Mouse (Mus musculus) E14TG2a.4 (cell line): ENCODE data around the gene Crisp4.
A peak's percentile ranks its signal among the peaks of the same experiment; 100 is the strongest.

Experiments used
- H3K27me3 ChIP-seq: 2 replicates; pipeline ENCODE4 v1.6.1; 2014; ENCODE audit warnings: low read length, control low read depth; ENCODE audit not compliant: insufficient read depth
- H3K36me3 ChIP-seq: 2 replicates; pipeline ENCODE4 v1.6.1; 2014; ENCODE audit warnings: low read length, control low read depth; ENCODE audit not compliant: insufficient read depth
- H3K4me1 ChIP-seq: replicated peaks from 2 replicates; pipeline ENCODE4 v1.6.1; 2014; ENCODE audit warnings: low read depth, low read length, control low read depth
- H3K4me3 ChIP-seq: replicated peaks from 2 replicates; pipeline ENCODE4 v1.5.1; 2014; ENCODE audit warnings: mild to moderate bottlenecking, low read length
- H3K9me3 ChIP-seq: 2 replicates; pipeline ENCODE4 v1.6.1; 2014; ENCODE audit warnings: low read length, control low read depth
- CTCF ChIP-seq: conservative IDR thresholded peaks from 2 replicates; pipeline ENCODE4 v1.5.1; 2014; ENCODE audit warnings: low read length
- NANOG ChIP-seq: IDR thresholded peaks from 2 replicates; pipeline ENCODE4 v1.6.1; 2014; ENCODE audit warnings: borderline replicate concordance, low read length, mixed read lengths
- POU5F1 ChIP-seq: IDR thresholded peaks from 2 replicates; pipeline ENCODE4 v1.6.1; 2014; ENCODE audit warnings: low read length, borderline replicate concordance

Gene Crisp4

GRCm38 (mm10) chr1:18145802-18146201 lies at the start of gene Crisp4:
TSS of gene Crisp4 (minus strand) at chr1:18145902.
- Histone ChIP-seq H3K27me3 (no peaks in the 10 kb centered on the region), H3K4me3 (no peak within 1 kb of the TSS), H3K4me1 (no peaks in the 10 kb centered on the region), H3K36me3 (no peaks in the 10 kb centered on the region), H3K9me3 (peaks cover 11% of the 10 kb centered on the region)
- TF ChIP-seq POU5F1 (no peak), NANOG (no peak), CTCF (no peak)

- Histone ChIP-seq H3K27me3 (no peaks in the 10 kb centered on the region), H3K9me3 (peaks cover 13% of the 10 kb centered on the region), H3K4me3 (no peak overlapping the region), H3K4me1 (no peaks in the 10 kb centered on the region), H3K36me3 (no peaks in the 10 kb centered on the region)
- TF ChIP-seq CTCF (no peak), POU5F1 (no peak), NANOG (no peak)
These were observed 46.0 kb upstream of the Crisp4 start for GRCm38 (mm10) chr1:18191719-18192118.

- H3K9me3 ChIP-seq: peaks cover 13% of the 10 kb centered on the region
- no peaks in the 10 kb centered on the region for H3K27me3 ChIP-seq
- no peak overlapping the region for H3K4me3 ChIP-seq
- TF ChIP-seq CTCF (no peak), POU5F1 (no peak), NANOG (no peak)
- no peaks in the 10 kb centered on the region for H3K4me1 ChIP-seq
- H3K36me3 ChIP-seq: no peaks in the 10 kb centered on the region
These were observed 45.3 kb upstream of the Crisp4 start for GRCm38 (mm10) chr1:18190714-18191712.

GRCm38 (mm10) chr1:18181167-18181566 lies 35.5 kb upstream of the Crisp4 start:
- no peaks in the 10 kb centered on the region for H3K36me3 ChIP-seq

GRCm38 (mm10) chr1:18170573-18170972 lies 24.9 kb upstream of the Crisp4 start:
- peaks cover 22% of the 10 kb centered on the region for H3K9me3 ChIP-seq
- H3K36me3 ChIP-seq: no peaks in the 10 kb centered on the region
- TF ChIP-seq POU5F1 (no peak), CTCF (no peak), NANOG (no peak)
- no peaks in the 10 kb centered on the region for H3K4me1 ChIP-seq
- H3K4me3 ChIP-seq: no peak overlapping the region
- no peaks in the 10 kb centered on the region for H3K27me3 ChIP-seq

More at GRCm38 (mm10) chr1:18181167-18181566, 35.5 kb upstream of the Crisp4 start:
- Histone ChIP-seq H3K27me3 (no peaks in the 10 kb centered on the region), H3K4me1 (no peaks in the 10 kb centered on the region), H3K9me3 (no peaks in the 10 kb centered on the region), H3K4me3 (no peak overlapping the region)
- TF ChIP-seq POU5F1 (no peak), NANOG (no peak), CTCF (no peak)

- H3K9me3 ChIP-seq: peaks cover 22% of the 10 kb centered on the region
- TF ChIP-seq NANOG (no peak), POU5F1 (no peak), CTCF (no peak)
These were observed 22.6 kb upstream of the Crisp4 start for GRCm38 (mm10) chr1:18168261-18168660.

GRCm38 (mm10) chr1:18159082-18159481 lies 13.4 kb upstream of the Crisp4 start:
- H3K36me3 ChIP-seq: no peaks in the 10 kb centered on the region
- H3K4me3 ChIP-seq: no peak overlapping the region
- no peak for TF ChIP-seq CTCF
- TF ChIP-seq POU5F1: no peak
- TF ChIP-seq NANOG: no peak
- H3K9me3 ChIP-seq: peaks cover 14% of the 10 kb centered on the region
- H3K27me3 ChIP-seq: no peaks in the 10 kb centered on the region
- no peaks in the 10 kb centered on the region for H3K4me1 ChIP-seq

More at GRCm38 (mm10) chr1:18168261-18168660, 22.6 kb upstream of the Crisp4 start:
- Histone ChIP-seq H3K36me3 (no peaks in the 10 kb centered on the region), H3K4me1 (no peaks in the 10 kb centered on the region), H3K4me3 (no peak overlapping the region), H3K27me3 (no peaks in the 10 kb centered on the region)

GRCm38 (mm10) chr1:18148211-18148610 lies 2.5 kb upstream of the Crisp4 start:
- Histone ChIP-seq H3K9me3 (no peaks in the 10 kb centered on the region), H3K4me3 (no peak overlapping the region), H3K4me1 (no peaks in the 10 kb centered on the region), H3K27me3 (no peaks in the 10 kb centered on the region), H3K36me3 (no peaks in the 10 kb centered on the region)
- TF ChIP-seq POU5F1: no peak
- no peak for TF ChIP-seq CTCF
- no peak for TF ChIP-seq NANOG

- Histone ChIP-seq H3K4me3 (no peak overlapping the region), H3K4me1 (no peaks in the 10 kb centered on the region), H3K27me3 (no peaks in the 10 kb centered on the region), H3K9me3 (no peaks in the 10 kb centered on the region), H3K36me3 (no peaks in the 10 kb centered on the region)
- TF ChIP-seq NANOG (no peak), CTCF (peak; percentile 66), POU5F1 (no peak)
These were observed 14.0 kb downstream of the Crisp4 start for GRCm38 (mm10) chr1:18131691-18132090.
